Mouse (Mus musculus): ENCODE data around the gene Tm9sf3. TPM values are rescaled to one million over a fixed set of nuclear protein-coding genes. Genes with fewer than 3 reads are reported as not detected.
"Not testable (repeated sequence)": the region's sequence is repeated elsewhere in the genome, so short reads cannot be mapped to it uniquely, and the experiment has no call there.

Gene Tm9sf3
- polyA plus RNA-seq (2012; rRNA removed) = 63.2 and 80.6 TPM in 2 replicates

GRCm38 (mm10) chr19:41263630-41264295, at the start of gene Tm9sf3:
Tm9sf3 (minus strand) TSS chr19:41263997.
- peak within 1 kb of the TSS; percentile 90 for H3K27ac ChIP-seq (ENCODE audit: insufficient read depth, low read depth, low read length)
- WGBS = under 1% methylated on average over 96 of the region's 98 CpGs

GRCm38 (mm10) chr19:41312587-41312986, 48.8 kb upstream of the Tm9sf3 start:
- H3K36me3 ChIP-seq (ENCODE audit: control insufficient read depth, insufficient read depth, low read length); H3K4me1 ChIP-seq (ENCODE audit: control insufficient read depth, insufficient read depth, low read length); DNase-seq; H3K27ac ChIP-seq (ENCODE audit: insufficient read depth, low read depth, low read length); H3K27me3 ChIP-seq (replicated peaks; ENCODE audit: control insufficient read depth, insufficient read depth, low read length); H3K4me3 ChIP-seq (ENCODE audit: insufficient read depth, low read depth, low read length): not testable (repeated sequence)
- 90% methylated on average over 8 of the region's 8 CpGs for WGBS

More at GRCm38 (mm10) chr19:41263630-41264295, at the start of gene Tm9sf3:
- Histone ChIP-seq H3K4me1 (ENCODE audit: control insufficient read depth, insufficient read depth, low read length) (peaks cover 28% of the 10 kb centered on the region; the same call in 1 of the 2 replicates), H3K27me3 (replicated peaks; ENCODE audit: control insufficient read depth, insufficient read depth, low read length) (no peaks in the 10 kb centered on the region), H3K4me3 (ENCODE audit: insufficient read depth, low read depth, low read length) (peak within 1 kb of the TSS; percentile 91), H3K36me3 (ENCODE audit: control insufficient read depth, insufficient read depth, low read length) (no peaks in the 10 kb centered on the region)
- DNase-seq = peak; percentile 92
- TF ChIP-seq CTCF (conservative IDR thresholded peaks at IDR 0.05; ENCODE audit: insufficient read depth, insufficient read length, low read depth, low read length) (no peak), POLR2A (IDR thresholded peaks at IDR 0.05; ENCODE audit: low read depth, low read length) (peak; percentile 51)

GRCm38 (mm10) chr19:41312027-41312426, 48.2 kb upstream of the Tm9sf3 start:
- no peaks in the 10 kb centered on the region for H3K27me3 ChIP-seq (replicated peaks; ENCODE audit: control insufficient read depth, insufficient read depth, low read length)
- no peak overlapping the region for H3K4me3 ChIP-seq (ENCODE audit: insufficient read depth, low read depth, low read length)
- TF ChIP-seq CTCF (conservative IDR thresholded peaks at IDR 0.05; ENCODE audit: insufficient read depth, insufficient read length, low read depth, low read length) (no peak), POLR2A (IDR thresholded peaks at IDR 0.05; ENCODE audit: low read depth, low read length) (no peak)
- DNase-seq = no peak
- no peak overlapping the region for H3K27ac ChIP-seq (ENCODE audit: insufficient read depth, low read depth, low read length)
- no peaks in the 10 kb centered on the region for H3K36me3 ChIP-seq (ENCODE audit: control insufficient read depth, insufficient read depth, low read length)
- WGBS = 86% methylated on average over 4 of the region's 4 CpGs
- no peaks in the 10 kb centered on the region for H3K4me1 ChIP-seq (ENCODE audit: control insufficient read depth, insufficient read depth, low read length)

- no peak overlapping the region for H3K27ac ChIP-seq (ENCODE audit: insufficient read depth, low read depth, low read length)
- TF ChIP-seq CTCF (conservative IDR thresholded peaks at IDR 0.05; ENCODE audit: insufficient read depth, insufficient read length, low read depth, low read length) (no peak), POLR2A (IDR thresholded peaks at IDR 0.05; ENCODE audit: low read depth, low read length) (no peak)
- no peaks in the 10 kb centered on the region for H3K36me3 ChIP-seq (ENCODE audit: control insufficient read depth, insufficient read depth, low read length)
- WGBS = 19% methylated on average over 20 of the region's 20 CpGs
- H3K4me1 ChIP-seq (ENCODE audit: control insufficient read depth, insufficient read depth, low read length) = no peaks in the 10 kb centered on the region
- H3K27me3 ChIP-seq (replicated peaks; ENCODE audit: control insufficient read depth, insufficient read depth, low read length) = no peaks in the 10 kb centered on the region
- peak; percentile 14 for DNase-seq
- peak overlapping the region; percentile 16; the same call in 1 of the 2 replicates for H3K4me3 ChIP-seq (ENCODE audit: insufficient read depth, low read depth, low read length)
These were observed 47.3 kb upstream of the Tm9sf3 start for GRCm38 (mm10) chr19:41310971-41311703.

GRCm38 (mm10) chr19:41303933-41304332, 40.1 kb upstream of the Tm9sf3 start:
- Histone ChIP-seq H3K27ac (ENCODE audit: insufficient read depth, low read depth, low read length) (no peak overlapping the region), H3K36me3 (ENCODE audit: control insufficient read depth, insufficient read depth, low read length) (no peaks in the 10 kb centered on the region), H3K4me1 (ENCODE audit: control insufficient read depth, insufficient read depth, low read length) (no peaks in the 10 kb centered on the region), H3K4me3 (ENCODE audit: insufficient read depth, low read depth, low read length) (no peak overlapping the region), H3K27me3 (replicated peaks; ENCODE audit: control insufficient read depth, insufficient read depth, low read length) (no peaks in the 10 kb centered on the region)
- 67% methylated on average over 3 of the region's 3 CpGs for WGBS
- no peak for TF ChIP-seq POLR2A (IDR thresholded peaks at IDR 0.05; ENCODE audit: low read depth, low read length)
- no peak for DNase-seq

- H3K27ac ChIP-seq (ENCODE audit: insufficient read depth, low read depth, low read length) = no peak overlapping the region
- no peaks in the 10 kb centered on the region for H3K27me3 ChIP-seq (replicated peaks; ENCODE audit: control insufficient read depth, insufficient read depth, low read length)
- H3K4me1 ChIP-seq (ENCODE audit: control insufficient read depth, insufficient read depth, low read length) = no peaks in the 10 kb centered on the region
- no peaks in the 10 kb centered on the region for H3K36me3 ChIP-seq (ENCODE audit: control insufficient read depth, insufficient read depth, low read length)
- no peak overlapping the region for H3K4me3 ChIP-seq (ENCODE audit: insufficient read depth, low read depth, low read length)
- DNase-seq = no peak
- 47% methylated on average over 6 of the region's 6 CpGs for WGBS
- TF ChIP-seq POLR2A (IDR thresholded peaks at IDR 0.05; ENCODE audit: low read depth, low read length) (no peak), CTCF (conservative IDR thresholded peaks at IDR 0.05; ENCODE audit: insufficient read depth, insufficient read length, low read depth, low read length) (no peak)
These were observed 39.6 kb upstream of the Tm9sf3 start for GRCm38 (mm10) chr19:41303433-41303832.

- Histone ChIP-seq H3K4me3 (ENCODE audit: insufficient read depth, low read depth, low read length) (no peak overlapping the region), H3K4me1 (ENCODE audit: control insufficient read depth, insufficient read depth, low read length) (no peaks in the 10 kb centered on the region), H3K27ac (ENCODE audit: insufficient read depth, low read depth, low read length) (no peak overlapping the region), H3K36me3 (ENCODE audit: control insufficient read depth, insufficient read depth, low read length) (no peaks in the 10 kb centered on the region), H3K27me3 (replicated peaks; ENCODE audit: control insufficient read depth, insufficient read depth, low read length) (no peaks in the 10 kb centered on the region)
- DNase-seq = peak; percentile 9
- no peak for TF ChIP-seq CTCF (conservative IDR thresholded peaks at IDR 0.05; ENCODE audit: insufficient read depth, insufficient read length, low read depth, low read length)
- no peak for TF ChIP-seq POLR2A (IDR thresholded peaks at IDR 0.05; ENCODE audit: low read depth, low read length)
- 50% methylated on average over 6 of the region's 6 CpGs for WGBS
These were observed 38.1 kb upstream of the Tm9sf3 start for GRCm38 (mm10) chr19:41301856-41302255.

Data from kidney, adult 2 months (tissue).